Mouse (Mus musculus) ovary, adult 18-20 months (tissue): ENCODE measurements around the gene Tmem108.
A peak's percentile ranks its signal among the peaks of the same experiment; 100 is the strongest.

Experiments used
- DNase-seq: peaks from one replicate; pipeline ENCODE4 v3.0.0; 2022; ENCODE audit warnings: low spot score, mixed read lengths

Gene Tmem108

DNA sequence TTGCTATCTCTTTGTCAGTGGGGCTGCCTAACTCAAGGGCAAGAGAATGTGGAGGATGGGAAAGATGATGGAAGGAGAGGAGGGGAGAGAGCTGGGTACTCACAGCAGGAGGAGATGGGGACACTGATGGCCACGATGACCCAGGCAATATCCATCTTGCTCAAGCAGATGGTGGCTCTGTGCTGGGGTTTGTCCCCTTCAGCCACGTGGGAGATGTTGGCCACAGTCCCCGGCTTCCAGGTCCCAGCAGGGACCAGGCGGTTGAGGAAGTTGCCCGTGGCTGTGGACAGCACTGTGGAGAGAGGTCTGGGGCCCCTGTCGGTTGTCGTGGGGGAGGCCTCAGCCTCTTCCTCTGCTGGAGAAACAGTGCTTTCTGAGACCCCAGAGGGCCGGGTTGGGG, 262.9 kb downstream of the Tmem108 start:
- no peak for DNase-seq

DNA sequence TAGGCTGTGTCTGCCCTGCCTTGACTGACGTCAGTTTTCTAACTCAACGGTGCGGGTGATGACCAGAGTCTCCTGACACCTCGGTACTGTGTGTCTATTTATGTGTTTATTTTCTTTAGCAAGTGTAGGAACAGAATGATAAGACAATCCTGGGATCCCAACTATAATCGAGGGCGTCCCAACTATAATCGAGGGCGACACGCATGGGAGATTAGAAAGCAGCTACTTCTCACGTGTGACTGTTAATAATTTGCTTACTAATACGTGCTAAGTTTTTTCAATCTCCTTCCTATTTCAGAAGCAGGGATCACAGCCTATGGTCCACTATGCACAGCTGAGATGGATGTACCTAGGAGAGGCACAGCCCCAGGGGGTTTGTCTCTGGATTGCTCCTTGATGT, 266.2 kb downstream of the Tmem108 start:
- no peak for DNase-seq

DNA sequence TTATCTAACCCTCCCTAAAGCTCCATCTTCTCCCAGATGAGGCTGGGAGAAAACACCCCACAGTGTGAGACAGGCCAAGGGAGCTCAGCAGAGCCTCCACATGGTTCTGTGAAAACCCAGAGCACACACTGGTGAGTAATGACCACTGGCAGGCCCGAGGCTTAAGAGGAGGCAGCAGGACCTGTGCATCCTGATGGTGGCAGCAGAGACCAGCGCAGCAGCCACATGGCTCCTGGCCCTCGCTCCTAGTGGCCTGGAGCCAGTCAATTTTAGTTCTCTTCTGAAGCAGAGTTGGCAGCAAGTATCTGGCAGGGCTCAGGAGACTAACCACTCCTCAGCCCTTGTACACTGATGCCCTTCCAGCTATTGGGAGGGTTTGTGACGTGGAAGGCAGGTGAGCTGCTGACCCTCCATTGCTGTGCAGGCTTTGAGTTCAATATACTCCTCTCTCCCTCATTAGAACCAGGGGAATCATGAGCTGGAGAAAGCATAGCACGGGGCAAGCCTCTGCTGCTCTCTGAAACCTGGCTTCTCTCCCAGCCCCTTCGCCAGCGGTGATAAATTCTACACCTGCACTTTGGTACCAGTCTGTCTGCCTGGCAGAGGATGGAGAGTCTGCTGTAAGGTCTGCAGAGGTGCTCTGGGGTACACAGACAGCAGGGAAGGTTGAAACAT, 267.2 kb downstream of the Tmem108 start:
- peak; percentile 54 for DNase-seq

DNA sequence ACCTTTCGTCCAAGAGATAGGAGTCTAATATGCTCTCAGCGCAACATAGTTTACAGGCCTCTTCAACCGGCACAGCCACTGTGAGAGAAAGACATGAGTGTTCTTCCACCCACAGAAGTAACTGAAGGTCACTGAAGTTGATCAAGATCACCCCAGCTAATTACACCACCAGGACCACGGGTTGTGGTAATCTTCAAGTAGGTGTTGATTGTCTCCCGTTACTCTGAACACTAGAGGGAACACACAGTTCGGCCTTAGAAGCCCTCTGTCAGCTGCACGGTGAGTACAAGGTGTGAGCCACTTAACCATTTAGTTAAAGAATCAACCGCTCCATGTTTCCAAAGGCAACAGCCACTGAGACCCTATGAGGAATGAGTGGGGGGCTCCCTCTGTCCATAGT, 269.7 kb downstream of the Tmem108 start:
- DNase-seq = no peak

DNA sequence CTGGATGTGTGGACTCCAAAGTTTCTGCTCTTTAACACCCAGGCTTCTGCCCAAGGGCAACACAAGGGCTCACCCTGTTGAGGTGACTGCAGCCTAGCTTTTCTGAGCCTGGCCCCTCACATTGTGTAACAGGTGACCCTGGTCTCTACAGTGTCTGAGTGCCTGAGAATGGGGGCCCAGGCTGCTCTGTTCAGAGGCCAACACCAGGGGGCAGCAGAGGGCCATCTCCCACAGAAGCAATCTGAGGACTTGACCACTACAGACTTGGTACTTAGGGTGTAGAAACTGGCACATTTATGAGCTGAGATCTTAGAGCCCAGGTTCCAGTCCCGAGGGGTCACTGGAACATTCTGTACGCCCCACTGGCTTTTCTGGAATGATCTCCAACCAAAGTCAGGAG, 271.2 kb downstream of the Tmem108 start:
- no peak for DNase-seq

DNA sequence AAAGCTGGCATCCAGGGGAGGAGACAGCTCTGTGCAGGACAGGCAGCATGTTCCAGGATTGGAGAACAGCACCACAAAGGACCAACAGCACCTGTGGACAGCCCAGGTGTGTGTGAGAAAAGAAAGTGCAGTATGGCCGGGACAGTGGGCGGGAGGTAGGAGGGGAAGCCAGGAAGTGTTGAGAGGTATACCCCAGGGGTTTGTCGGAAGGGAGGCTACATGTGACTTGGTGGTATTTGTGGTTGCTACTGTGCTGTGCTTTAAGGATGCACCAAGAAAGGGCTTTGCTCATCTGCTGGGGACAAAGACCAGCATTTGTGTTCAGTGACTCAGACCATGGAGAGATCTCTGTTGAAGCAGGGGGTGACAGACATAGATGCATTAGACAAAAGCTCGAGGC, 271.8 kb downstream of the Tmem108 start:
- DNase-seq = no peak

DNA sequence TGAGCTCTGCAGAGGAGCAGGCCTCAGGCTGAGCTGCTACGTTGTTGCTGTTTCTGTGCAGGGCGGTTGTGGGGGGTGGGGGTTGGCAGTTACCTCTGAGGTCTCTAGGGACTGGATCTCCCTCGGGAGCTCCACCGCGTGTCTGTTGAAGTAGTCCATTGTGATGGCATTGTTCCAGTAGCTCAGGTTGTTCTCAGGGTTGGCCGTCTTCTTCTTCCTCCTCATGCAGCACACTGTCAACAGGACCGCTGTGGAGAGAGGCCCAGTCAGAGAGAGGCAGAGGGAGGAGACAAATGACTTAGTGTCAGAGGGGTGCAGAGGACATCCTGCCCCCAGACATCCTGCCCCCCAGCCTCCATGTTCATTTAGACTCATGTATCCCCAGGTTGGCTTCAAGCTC, 272.5 kb downstream of the Tmem108 start:
- DNase-seq = no peak

DNA sequence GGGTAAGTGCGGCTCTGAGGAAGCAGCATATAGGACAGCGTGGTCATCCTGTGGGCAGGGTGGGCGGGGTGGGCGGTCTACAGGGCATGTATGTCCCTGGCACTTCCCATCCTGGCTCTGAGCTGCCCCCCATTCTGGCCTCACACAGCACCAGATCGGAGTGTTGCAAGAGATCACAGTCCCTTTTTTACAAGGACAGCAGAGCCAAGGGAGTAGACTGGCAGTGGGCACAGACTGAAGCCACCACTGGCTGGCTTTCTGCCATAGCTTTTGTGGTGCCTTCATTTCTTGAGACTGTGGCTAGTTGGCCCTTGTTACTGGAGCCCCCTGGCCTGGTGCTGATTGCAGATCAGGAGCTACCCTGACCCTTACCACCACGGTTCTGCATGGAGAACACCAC, 275.4 kb downstream of the Tmem108 start:
- no peak for DNase-seq

DNA sequence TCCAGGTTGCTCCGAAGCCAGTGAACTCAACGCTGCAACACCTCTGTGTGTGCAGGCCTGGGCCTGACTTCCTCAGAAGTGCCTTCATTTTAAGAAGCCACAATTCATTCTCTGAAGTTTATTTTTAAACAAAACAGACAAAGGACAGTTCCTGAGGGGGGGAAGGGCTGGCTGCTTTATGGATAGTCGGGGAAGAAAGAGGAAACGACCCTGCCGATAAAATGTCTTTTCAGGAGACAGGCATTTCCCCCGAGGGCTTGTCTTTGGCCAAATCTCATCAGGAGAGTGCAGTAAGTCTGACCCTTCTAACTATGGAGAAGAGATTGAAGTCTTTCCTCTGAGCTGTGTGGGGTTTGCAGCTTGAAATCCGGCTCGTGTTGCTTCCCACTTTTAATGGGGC, 276.0 kb downstream of the Tmem108 start:
- DNase-seq = no peak

DNA sequence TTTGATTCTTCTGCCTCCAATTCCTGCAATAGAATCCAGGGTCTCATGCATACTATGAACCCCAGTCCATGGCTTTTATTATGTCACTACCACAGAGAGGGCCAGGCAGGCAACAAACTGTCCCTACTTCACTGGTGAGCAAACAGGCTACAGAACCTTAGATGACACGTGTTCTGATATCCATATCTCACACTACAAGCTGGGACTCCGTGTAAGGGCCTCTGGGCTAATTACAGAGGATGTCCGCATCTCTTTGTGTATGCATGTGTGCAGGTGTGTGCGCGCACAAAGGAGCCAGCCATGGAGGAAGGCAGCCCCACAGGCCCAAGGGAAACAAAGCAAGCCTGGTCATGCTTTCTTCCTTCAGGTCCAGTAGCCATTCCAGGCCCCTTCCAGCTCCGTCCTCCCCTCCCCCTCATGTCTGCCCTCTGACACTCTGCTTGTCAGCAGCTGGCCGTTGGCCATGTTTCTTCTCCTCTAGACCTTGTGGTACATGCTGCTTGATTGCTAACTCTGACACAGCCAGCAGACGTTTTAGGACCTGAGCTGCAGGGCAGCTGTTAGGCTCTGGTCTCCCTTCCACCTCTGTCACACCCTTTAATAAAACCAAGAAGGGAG, 280.9 kb downstream of the Tmem108 start:
- DNase-seq = no peak

DNA sequence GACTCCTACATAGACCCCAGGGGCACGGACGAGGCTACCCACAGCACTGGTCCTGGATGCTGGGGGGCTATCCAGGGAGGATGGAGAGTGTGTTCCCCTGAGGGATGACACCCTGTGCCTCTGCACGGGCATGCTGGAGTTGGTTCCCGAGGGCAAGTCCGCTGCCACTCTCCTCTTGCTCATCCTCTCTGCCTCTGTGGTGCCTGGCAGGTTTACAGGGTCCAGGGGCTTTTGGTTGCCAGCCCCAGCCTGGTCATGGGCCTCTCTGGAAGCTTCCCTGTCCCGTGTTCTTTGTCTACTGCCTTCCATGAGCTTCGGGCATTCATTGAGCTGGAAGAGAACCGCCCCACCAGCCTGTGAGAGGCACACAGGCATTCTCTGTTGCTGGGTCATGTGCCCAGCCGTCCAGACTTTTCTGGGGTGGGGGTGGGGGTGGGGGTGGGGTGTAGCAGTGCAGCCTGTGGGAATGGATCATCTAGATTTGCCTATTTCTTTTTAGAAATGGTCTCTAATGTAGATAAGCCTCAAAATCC, 281.5 kb downstream of the Tmem108 start, which contains the start of gene Bfsp2:
TSS of gene Bfsp2 (minus strand) at position 377 of the 533 bp plus-strand sequence.
- DNase-seq = no peak

DNA sequence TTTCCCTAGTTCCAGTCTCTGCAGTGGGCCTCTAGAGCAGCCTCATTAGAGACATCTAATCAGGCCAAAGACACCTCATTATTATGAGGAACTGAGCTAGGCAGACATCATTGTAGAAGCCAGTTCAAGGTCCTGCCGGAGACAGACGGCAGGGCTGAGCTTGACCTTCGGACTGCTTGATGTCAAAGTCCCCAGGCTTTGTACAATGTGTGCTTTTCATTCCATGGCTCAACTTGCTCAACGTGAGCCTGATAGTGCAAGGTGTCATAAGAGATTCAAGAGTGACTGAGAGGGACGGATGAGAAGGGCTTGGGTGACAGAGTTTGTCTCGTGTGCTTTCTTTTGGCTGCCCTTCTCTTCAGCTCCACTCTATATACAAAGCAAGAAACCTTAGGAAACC, 286.2 kb downstream of the Tmem108 start:
- DNase-seq = no peak

DNA sequence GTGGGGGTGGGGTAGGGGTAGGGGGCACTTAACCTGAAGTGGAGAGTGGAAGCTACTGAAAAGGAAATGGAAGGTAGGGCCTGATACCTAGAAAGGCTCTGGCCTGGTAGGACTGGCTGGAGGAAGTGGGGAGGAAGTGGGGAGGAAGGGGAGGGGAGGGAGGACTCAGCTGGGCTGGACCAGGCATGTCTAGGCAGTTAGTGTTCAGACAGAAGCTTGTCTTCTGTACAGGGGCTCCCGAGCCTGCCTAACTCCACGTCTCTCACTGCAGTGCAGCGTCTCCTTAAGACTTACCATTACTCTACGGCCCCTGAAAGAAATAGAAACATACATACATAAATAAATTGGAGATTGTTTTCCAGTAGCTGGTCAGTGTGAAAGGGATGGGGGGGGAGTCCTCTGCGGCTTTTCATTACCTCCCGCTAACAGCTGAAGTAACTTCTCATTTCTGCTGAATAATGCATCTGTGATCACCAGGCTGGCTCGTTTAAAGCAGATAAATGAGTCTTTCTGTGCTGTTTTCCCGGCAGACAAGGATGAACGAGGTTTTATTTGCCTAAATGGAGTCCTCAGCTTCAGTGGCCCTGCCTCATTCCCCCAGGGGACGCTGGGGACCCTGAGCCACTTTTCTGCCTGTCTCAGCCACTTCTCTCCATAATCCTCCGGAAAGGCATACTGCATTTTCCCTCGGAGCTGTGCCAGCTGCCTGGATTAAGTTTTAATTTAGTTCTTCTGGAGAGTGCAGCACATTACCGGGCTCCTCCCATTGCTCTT, 287.5 kb downstream of the Tmem108 start:
- no peak for DNase-seq

DNA sequence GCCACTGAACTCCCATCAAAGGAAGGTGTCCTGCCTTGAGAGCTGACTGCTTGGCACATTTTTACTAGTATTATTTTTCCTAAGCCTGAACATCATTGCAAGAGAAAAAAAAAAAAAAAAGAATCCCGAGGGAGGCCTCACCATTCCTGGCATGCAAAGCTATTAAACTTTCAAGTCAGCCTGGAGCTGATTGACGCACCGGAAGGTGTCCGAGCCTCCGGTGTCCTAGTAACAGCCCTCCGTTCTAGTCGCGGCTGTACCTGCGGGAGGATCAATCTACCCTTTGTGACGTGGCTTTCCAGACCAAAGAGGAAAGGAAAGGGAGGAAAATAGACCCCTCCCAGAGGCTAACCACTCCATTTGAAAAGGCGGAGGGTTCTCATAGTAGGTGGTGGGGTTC, 289.9 kb downstream of the Tmem108 start:
- no peak for DNase-seq

DNA sequence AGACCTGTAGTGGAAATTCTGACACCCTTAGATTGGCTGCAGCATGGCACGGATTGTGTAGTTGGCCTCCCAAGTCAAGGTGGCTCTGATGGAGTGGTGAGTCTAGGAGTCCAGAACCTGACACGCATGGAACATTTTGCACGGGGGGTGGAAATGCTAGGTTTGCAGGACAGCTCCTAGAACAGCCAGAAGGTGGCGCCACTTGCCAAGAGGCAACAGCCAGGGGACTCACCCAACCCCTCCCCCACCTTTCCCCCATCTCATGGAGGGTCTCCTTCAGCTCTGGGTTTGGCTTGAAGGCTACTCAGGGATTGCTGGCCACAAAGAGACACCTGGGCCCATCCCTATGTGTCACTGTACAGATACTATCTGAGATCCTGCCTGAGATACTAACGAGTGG, 292.1 kb downstream of the Tmem108 start:
- no peak for DNase-seq

DNA sequence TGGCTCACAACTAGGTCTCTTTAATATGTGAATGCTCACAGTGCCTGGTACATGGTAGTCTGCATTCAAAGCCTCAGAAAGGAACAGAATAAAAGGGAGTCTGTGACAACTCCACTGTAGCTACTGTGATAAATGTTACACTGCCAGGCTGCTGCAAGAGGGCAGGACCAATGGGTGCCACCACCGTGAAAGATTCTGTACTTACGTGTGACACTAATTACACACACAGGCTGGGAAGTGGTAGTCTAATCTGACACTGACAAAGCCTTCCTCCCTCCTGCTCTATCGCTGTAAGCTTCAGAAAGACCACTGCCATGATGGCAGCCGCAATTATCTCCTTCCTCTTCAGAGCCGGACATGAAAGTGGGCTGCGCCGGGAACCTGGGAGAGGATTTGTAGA, 292.7 kb downstream of the Tmem108 start:
- DNase-seq = no peak

DNA sequence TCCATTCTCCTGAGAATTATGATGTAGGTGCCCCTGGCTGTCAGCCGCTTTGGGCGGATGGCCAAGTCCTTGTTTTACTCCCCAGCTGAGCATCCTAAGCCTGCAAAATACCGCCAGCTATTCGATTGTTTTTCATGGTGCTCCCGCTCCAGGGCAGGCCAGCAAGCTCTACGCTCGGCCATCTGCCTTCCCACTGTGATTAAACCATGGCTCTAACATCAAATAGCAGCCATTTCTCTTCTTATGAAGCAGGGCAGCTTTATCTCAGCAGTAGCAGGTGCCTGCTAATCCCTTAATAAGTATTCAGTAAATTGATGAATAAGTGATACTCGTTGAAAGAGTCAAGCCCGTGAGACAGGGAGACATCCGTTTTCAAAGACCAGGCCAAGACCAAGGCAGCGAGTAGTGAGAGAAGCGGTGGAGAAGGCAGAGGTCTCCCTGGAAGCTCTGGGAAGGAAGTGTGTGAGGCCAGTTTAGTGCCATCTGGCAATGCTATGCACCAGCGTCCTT, 295.9 kb downstream of the Tmem108 start:
- no peak for DNase-seq

DNA sequence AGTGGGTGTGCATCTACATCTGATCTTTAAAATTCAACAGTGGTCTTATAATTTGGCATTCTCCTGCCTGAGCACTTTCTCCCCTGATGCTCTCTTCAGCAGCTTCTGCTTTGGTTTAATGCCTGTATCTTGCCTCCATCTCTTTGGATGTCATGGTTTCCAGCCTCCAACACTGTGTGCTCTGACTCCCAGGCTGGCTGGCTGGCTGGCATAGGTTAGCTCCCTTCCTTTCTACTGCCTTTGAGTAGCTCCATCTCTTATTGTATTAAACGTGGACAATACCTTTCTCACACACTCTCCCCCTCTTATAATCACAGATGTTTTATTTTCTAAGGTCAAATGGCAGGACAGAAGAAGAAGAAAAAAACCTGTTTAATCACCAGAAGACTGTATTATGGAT, 296.3 kb downstream of the Tmem108 start:
- DNase-seq = no peak

DNA sequence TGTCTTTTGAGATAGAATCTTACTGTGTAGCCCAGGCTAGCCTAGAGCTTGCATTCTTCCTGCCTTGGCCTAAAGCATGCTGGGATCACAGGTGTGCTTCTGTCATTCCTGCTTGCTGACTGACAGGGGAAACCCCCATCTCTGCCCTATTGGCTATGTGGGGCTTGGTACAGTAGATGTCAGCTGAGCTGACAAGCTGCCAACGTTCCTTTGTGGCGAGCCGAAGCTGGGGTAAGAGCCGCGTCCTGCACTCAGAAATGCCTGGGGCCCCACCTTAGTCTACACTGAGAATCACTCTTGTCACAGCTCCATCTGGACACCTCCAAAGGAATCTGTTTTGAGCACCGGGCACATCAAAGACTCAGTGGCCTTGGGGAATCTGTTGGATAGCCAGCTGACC, 297.8 kb downstream of the Tmem108 start:
- DNase-seq = no peak

DNA sequence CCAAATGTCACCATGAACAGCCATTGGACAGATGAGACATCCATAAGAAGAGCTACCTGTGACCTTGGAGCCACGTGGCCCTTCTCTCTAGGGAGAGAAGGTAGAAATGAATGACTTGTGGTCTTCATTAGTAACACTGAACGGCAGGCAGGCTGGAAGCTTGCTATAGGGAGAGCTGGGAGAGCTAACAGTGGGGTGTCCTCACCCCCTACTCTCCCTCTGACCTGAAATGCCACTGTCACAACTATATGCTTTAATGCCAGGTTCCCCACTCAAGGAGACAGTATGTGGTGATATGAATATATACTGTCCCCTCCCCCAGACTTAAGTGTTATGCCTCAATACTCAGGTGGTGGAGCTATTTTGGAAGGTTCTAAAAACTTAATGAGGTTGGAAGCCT, 301.8 kb downstream of the Tmem108 start:
- no peak for DNase-seq

DNA sequence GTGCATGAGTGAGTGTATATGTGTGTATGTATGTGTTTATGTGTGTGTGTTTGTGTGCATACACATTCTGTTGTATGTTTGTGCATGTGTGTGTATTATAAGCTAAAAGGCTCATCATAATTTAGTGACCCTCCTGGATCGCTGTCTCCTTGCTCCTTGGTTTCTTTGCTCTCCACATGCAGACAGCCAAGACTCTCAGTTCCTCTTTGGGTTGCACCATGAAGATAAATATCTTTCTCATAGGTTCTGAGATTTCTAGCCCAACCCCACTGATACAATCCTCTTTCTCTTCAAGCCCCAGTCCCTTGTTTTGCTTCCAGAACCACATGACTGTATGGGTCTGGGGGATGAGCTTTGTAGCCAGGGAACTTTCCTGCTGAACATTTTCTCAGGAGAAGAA, 302.3 kb downstream of the Tmem108 start:
- no peak for DNase-seq

DNA sequence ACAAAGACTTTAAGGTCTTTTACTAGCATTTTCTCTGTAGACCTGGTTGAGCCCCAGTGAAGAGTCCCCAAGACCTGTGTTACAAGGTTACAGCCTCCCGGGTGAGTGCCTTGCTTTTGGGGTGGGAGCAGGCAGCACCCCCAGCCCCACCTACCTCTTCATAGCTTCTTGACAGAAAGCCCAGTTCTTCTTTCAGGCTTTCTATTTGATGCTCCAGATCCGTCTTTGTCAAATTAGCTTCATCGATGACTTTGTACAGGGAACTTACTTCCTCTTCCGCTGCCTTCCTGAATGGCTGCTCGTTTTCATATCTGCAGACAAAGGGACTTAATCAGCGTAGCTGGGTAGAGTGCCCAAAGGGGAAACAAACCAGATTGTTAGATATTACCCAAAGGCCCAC, 312.0 kb downstream of the Tmem108 start:
- DNase-seq = no peak

DNA sequence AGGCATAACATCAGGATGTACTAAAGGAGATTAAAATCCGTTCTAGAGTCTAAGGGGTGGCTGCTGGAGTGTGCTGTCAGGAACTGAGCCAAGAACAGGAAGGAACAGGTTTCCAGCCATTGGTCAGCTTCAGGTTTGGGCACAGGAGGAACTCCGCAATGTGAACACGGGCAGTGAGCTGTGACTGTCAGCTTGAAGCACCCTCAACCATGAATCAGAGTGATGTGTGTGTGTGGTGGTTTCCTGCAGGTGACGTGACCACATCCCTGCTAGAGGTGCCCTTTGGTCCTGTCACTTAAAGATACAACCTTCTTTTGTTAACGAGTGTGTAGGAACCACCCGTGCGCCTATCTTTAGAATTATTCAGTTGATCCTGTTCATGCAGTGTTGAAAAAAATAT, 312.5 kb downstream of the Tmem108 start:
- DNase-seq = no peak
